Mouse (Mus musculus) limb, embryonic 15.5 days (tissue): ENCODE data around the gene Hapln3. TPM values are rescaled to one million over a fixed set of nuclear protein-coding genes. Genes with fewer than 3 reads are reported as not detected.

Experiments used
- polyA plus RNA-seq: library from polyadenylated mRNA; unstranded; fragments of >200 nt; fragmentation: Nextera tagmentation; extraction: Ambion mirVana; gene quantifications from 2 replicates; pipeline ENCODE4 v1.2.1, GENCODE M21; 2015

Gene Hapln3
- polyA plus RNA-seq, 1 experiment from 2014 or later, result 1.8 TPM

Other genes with a start within 250 kb of the Hapln3 start
- gene Aen, start 235.2 kb downstream of the Hapln3 start, polyA plus RNA-seq, result 38.7 and 41.8 TPM in 2 replicates
- gene Isg20, start 217.6 kb downstream of the Hapln3 start, polyA plus RNA-seq, result 3.9 and 4.1 TPM in 2 replicates
- 46.9 and 52.7 TPM in 2 replicates for gene Acan, start 77.5 kb downstream of the Hapln3 start, polyA plus RNA-seq
- 198 and 204 TPM in 2 replicates for gene Mfge8, start 18.0 kb upstream of the Hapln3 start, polyA plus RNA-seq
- gene Abhd2, start 142.2 kb upstream of the Hapln3 start, polyA plus RNA-seq, result 9.5 and 9.6 TPM in 2 replicates